Mouse (Mus musculus) G1E (cell line): ENCODE measurements around the gene Shld2.

Experiments used
- CTCF ChIP-seq: IDR thresholded peaks from 2 replicates; pipeline ENCODE4 v1.5.1; 2012; ENCODE audit warnings: low read depth, low read length, inconsistent platforms, mixed read lengths
- GATA1 ChIP-seq: IDR thresholded peaks from 2 replicates; pipeline ENCODE4 v1.6.1; 2012; ENCODE audit warnings: borderline replicate concordance, low read length, inconsistent platforms, mixed read lengths

- TF ChIP-seq CTCF (no peak), GATA1 (no peak)
Measured at GRCm38 (mm10) chr14:34344361-34344760, 34.1 kb upstream of the Shld2 start.
